Mouse (Mus musculus) gastrocnemius, postnatal 14 days (tissue): ENCODE measurements around the gene Csgalnact2. TPM values are rescaled to one million over a fixed set of nuclear protein-coding genes. Genes with fewer than 3 reads are reported as not detected.

Experiments used
- DNase-seq: peaks from one replicate; pipeline ENCODE4 v3.0.0; 2021; ENCODE audit warnings: mixed read lengths
- intact Hi-C: fragments of 180-260 bp; cut with DNase I; formaldehyde crosslinking; loops from one replicate; pipeline ENCODE4 v1.15.1; 2025; ENCODE audit warnings: low total_unique reads
- long read RNA-seq, 2 experiments: library from polyadenylated mRNA; stranded (forward); transcript quantifications; one replicate each; pipeline ENCODE4 v2.0.0; 2021
- total RNA-seq, 2 experiments: library from RNA; stranded (reverse); gene quantifications; 2 replicates each; pipeline ENCODE4 v1.2.3; 2021

Gene Csgalnact2
- total RNA-seq, result 10 to 100 TPM; 21.4 to 22.1 TPM
- long read RNA-seq, experiment 1, transcript Csgalnact2-201 (8 exons, 3,661 nt), result major isoform, 17 of 28 reads
- long read RNA-seq, experiment 1, partial matches to known transcripts, result 2 of 28 reads
- long read RNA-seq, experiment 1, other reads (novel, unspliced or antisense), result 9 of 28 reads
- long read RNA-seq, experiment 2, transcript Csgalnact2-201 (8 exons, 3,661 nt), result major isoform, 24 of 35 reads
- long read RNA-seq, experiment 2, partial matches to known transcripts, result 2 of 35 reads
- long read RNA-seq, experiment 2, other reads (novel, unspliced or antisense), result 9 of 35 reads

- intact Hi-C loops, result no loop called here
- DNase-seq, result peak; percentile 94
Observed at GRCm38 (mm10) chr6:118138731-118139709, at the start of gene Csgalnact2. Gene Csgalnact2 (minus strand): TSS chr6:118139140.

GRCm38 (mm10) chr6:118188599-118188998 lies 49.7 kb upstream of the Csgalnact2 start:
- intact Hi-C loops, result no loop called here

GRCm38 (mm10) chr6:118187285-118187641 lies 48.3 kb upstream of the Csgalnact2 start:
- intact Hi-C loops, result no loop called here
- DNase-seq, result no peak

More at GRCm38 (mm10) chr6:118188599-118188998, 49.7 kb upstream of the Csgalnact2 start:
- DNase-seq, result no peak

GRCm38 (mm10) chr6:118186620-118187284 lies 47.8 kb upstream of the Csgalnact2 start:
- DNase-seq, result no peak
- intact Hi-C loops, result no loop called here

- intact Hi-C loops, result loop anchor here (5.0 kb wide), 1 partner anchor 198 kb away; no protein-coding TSS in a partner anchor
- no peak for DNase-seq
Observed at GRCm38 (mm10) chr6:118184126-118184525, 45.2 kb upstream of the Csgalnact2 start.

- no peak for DNase-seq
Observed at GRCm38 (mm10) chr6:118180085-118180423, 41.1 kb upstream of the Csgalnact2 start.

GRCm38 (mm10) chr6:118179316-118180084 lies 40.6 kb upstream of the Csgalnact2 start:
- DNase-seq, result peak; percentile 70
- intact Hi-C loops, result loop anchor here (5.0 kb wide), 1 partner anchor 203 kb away; no protein-coding TSS in a partner anchor

More at GRCm38 (mm10) chr6:118180085-118180423, 41.1 kb upstream of the Csgalnact2 start:
- intact Hi-C loops, result loop anchor here (5.0 kb wide), 1 partner anchor 202 kb away; no protein-coding TSS in a partner anchor

- DNase-seq, result no peak
- intact Hi-C loops, result no loop called here
Observed at GRCm38 (mm10) chr6:118173975-118174328, 35.0 kb upstream of the Csgalnact2 start.

GRCm38 (mm10) chr6:118173251-118173974 lies 34.5 kb upstream of the Csgalnact2 start:
- DNase-seq, result no peak
- intact Hi-C loops, result no loop called here

- DNase-seq, result no peak
- intact Hi-C loops, result no loop called here
Observed at GRCm38 (mm10) chr6:118171386-118171785, 32.4 kb upstream of the Csgalnact2 start.

GRCm38 (mm10) chr6:118168106-118168505 lies 29.2 kb upstream of the Csgalnact2 start:
- intact Hi-C loops, result no loop called here
- DNase-seq, result no peak

- intact Hi-C loops, result no loop called here
- no peak for DNase-seq
Observed at GRCm38 (mm10) chr6:118167013-118167412, 28.1 kb upstream of the Csgalnact2 start.

GRCm38 (mm10) chr6:118165516-118165915 lies 26.6 kb upstream of the Csgalnact2 start:
- intact Hi-C loops, result no loop called here
- no peak for DNase-seq

- intact Hi-C loops, result no loop called here
- DNase-seq, result no peak
Observed at GRCm38 (mm10) chr6:118164691-118165090, 25.8 kb upstream of the Csgalnact2 start.

- intact Hi-C loops, result no loop called here
- DNase-seq, result no peak
Observed at GRCm38 (mm10) chr6:118163086-118163485, 24.1 kb upstream of the Csgalnact2 start.

- DNase-seq, result no peak
- intact Hi-C loops, result no loop called here
Observed at GRCm38 (mm10) chr6:118162457-118163082, 23.6 kb upstream of the Csgalnact2 start.

GRCm38 (mm10) chr6:118153091-118153490 lies 14.2 kb upstream of the Csgalnact2 start:
- intact Hi-C loops, result no loop called here
- no peak for DNase-seq

GRCm38 (mm10) chr6:118150988-118151387 lies 12.0 kb upstream of the Csgalnact2 start:
- no peak for DNase-seq
- intact Hi-C loops, result no loop called here
